Mouse (Mus musculus) bone marrow, adult 2 months (tissue): Measurements from ENCODE around the gene Ttc24.
A peak's percentile ranks its signal among the peaks of the same experiment; 100 is the strongest.

ENCODE experiments used
- CTCF ChIP-seq: fragments of 200-500 bp; IDR thresholded peaks from 2 replicates; pipeline ENCODE4 v1.5.1; 2011; ENCODE audit warnings: low read length, control low read depth; ENCODE audit not compliant: control insufficient read depth, insufficient read depth
- POLR2A ChIP-seq: fragments of 200-500 bp; IDR thresholded peaks from 2 replicates; pipeline ENCODE4 v1.6.1; 2011; ENCODE audit warnings: low read depth, mild to moderate bottlenecking, control low read depth, low read length, borderline replicate concordance; ENCODE audit not compliant: control insufficient read depth

GRCm38 (mm10) chr3:88081345-88082223 lies 3.5 kb upstream of the Ttc24 start, which contains the start of gene Iqgap3:
- TF ChIP-seq POLR2A (peak; percentile 45; the same call in 1 of the 2 replicates), CTCF (no peak)
